Mouse (Mus musculus): ENCODE data around the gene Rce1.

Gene Rce1

DNA sequence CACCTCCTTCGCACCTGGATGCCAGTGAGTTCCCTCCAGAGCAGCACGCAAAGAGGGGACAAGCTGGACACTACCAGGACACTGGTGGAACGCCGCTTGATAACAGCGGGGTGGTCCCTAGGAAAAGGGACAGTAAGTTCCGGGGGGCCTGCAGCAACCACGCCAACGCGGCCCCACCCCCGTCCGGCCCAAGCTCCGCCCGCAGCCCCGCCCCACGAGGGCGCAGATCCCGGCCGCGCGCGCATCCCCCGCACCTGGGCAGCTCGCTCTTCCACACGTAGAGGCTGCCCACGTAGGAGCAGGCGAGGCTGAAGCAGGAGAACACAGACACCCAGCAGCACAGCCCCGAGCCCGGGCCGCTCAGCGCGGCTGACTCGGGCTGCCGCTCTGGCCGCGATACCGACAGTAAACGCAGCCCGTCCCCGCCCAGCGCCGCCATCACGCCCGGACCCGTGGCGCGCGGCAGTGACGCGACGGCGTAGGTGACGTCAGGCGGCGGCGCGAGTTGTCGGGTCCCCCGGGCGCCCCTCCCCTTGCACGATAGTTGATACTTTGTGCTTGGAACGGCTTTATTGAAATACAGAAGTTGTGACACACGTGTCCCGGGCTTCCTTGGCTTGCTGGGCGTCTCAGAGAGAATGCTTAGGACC is at the start of gene Rce1:
Rce1 (minus strand) TSS at position 463 of the 650 bp plus-strand sequence.
- peak; percentile 95 for DNase-seq (ENCODE audit: inconsistent ontology term)

DNA sequence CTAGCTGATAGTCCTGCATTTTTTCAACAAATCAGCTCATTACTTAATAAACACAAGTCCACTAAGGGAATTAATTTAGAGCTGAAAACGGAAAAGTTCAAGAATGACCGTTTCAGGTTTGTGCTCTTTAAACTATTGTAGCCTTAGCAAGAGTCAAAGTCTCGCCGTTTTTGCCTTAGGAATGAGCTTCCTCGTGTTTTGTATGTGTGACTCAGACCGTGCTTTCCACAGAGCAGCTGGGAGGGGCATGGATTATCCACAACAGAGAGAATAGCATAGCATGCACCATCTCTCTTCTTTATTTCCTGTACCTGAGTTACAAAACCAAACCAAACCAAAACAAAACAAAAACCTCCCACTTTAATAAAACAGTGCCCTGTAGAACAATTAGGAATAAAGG is 47.0 kb upstream of the Rce1 start:
- DNase-seq (ENCODE audit: inconsistent ontology term) = peak; percentile 30

DNA sequence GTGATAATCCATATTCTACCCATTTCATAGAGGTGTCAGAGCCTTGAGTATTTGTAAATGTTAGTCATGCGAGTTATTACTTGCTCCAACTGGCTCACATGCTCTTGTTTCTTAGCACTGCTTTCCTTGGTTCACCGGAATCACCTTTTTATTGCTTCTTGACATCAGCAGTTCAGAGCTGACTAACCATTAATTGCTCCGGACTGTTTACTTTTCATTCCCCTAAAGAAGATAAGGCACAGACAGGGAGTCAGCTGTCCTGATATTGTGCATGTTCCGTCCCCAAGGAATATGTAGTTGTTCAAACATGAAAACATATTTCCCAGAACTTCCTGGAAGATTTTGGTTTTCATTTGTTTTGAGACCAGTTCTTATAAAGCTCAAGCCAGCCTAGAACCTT is 45.3 kb upstream of the Rce1 start:
- DNase-seq (ENCODE audit: inconsistent ontology term) = no peak

DNA sequence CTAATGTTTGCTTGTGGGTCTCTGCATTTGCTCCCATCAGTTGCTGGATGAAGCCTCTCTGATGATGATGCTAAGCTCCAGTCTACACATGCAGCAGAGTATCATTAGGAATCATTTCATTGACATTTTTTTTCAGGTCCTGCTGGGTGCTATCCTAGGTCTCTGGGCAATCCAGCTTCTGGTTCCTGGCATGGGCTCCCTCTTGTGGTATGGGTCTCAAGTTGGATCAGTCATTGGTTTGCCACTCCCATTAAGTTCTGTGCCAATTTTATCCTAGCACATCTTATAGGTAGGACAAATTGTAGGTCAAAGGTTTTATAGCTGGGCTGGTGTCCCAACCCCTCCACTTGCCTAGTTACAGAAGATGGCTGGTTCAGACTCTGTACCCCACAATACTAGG is 41.4 kb upstream of the Rce1 start:
- DNase-seq (ENCODE audit: inconsistent ontology term) = no peak

DNA sequence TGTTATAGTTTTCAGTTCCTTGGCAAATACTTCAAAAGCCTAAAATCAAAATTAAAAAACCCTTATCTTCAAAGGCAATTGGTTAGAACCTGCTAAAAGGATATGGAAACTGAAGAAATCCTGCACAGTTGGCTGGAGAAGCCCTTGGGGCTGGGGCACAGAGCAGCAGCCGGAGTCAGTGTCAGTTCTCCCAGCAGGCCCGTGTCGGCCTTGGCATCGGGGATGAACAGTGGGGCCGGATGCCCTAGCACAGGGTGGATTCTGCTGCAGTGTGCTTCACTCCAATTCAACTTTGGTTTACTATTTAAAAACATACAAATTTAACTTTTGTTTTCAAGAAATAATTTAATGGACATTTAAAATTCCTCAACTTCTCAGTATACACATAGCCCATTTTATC is 32.7 kb upstream of the Rce1 start:
- no peak for DNase-seq (ENCODE audit: inconsistent ontology term)

DNA sequence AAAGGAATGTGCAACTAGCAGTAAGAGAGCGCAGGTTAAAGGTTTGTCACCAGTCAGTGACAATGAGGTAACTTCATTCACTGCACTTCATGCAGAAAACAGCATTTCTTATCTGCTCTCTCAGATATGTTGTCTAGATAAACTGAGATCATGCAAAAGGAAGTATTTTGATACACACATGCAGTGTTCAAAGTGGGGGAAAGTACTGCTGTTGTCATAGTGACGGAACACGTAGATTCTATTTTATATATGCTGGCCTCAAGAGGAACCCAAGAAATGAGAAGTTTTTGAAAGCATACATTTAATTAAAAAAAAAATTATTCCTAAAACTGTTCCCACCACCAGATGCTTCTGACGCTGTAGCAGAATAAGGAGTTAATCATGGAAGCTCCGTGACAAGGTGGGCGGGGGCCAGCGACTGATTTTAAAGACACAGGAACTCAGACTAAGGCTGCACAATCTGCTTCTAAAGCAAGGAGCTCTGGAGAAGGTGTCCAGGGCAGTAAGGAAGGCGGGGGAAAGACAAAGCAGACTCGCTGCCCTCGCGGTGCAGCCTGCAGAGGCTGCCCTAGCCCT is 21.6 kb upstream of the Rce1 start:
- no peak for DNase-seq (ENCODE audit: inconsistent ontology term)

DNA sequence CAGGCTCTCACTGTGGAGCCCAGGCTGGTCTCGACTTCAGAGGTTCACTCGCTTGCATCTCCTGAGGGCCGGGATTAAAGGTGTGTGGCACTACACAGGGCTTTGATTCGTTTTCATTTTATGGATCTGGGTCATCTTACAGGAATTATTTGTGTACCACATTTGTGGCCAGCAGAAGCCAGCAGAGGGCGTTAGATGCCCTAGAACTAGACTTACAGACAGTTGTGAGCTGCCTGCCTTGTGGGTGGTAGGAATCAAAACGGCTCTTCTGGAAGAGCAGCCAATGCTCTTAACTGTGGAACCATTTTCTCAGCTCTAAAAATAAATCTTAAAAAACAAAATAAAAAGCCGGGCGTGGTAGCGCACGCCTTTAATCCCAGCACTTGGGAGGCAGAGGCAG is 18.8 kb upstream of the Rce1 start:
- peak; percentile 8 for DNase-seq (ENCODE audit: inconsistent ontology term)

DNA sequence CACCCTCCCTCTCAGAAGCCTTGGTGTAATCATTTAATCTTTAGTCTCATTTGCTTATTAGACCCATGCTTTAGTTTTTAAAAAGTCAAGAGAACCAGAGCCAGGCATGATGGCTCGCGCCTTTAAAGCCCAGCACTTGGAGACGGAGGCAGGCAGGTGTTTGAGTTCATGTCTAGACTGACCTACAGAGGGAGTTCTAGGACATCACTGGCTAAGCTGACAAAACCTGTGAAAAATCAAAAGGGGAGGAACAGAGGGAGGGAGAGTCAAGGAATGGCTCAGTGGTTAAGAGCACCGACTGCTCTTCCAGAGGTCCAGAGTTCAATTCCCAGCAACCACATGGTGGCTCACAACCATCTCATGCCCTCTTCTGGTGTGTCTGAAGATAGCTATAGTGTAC is 10.5 kb upstream of the Rce1 start:
- DNase-seq (ENCODE audit: inconsistent ontology term) = no peak

DNA sequence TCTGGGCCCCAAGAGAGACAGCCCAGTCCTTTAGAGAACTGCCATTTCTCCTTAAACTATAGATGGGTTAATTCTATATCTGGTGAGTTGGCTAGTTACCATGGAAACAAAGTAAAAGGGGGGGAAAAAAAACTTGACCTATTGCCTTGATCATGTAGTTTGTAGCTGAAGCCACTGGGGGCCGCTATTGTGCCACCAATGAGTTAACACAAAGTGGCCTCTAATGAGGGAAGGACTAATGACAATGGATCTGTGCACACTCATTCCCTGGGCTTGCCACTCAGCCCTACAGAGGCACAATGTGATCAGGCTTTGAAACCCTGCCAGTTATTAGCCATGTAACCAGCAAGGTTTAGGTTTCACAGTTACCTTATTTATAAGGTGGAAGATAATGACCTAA is 3.4 kb upstream of the Rce1 start:
- peak; percentile 82 for DNase-seq (ENCODE audit: inconsistent ontology term)

DNA sequence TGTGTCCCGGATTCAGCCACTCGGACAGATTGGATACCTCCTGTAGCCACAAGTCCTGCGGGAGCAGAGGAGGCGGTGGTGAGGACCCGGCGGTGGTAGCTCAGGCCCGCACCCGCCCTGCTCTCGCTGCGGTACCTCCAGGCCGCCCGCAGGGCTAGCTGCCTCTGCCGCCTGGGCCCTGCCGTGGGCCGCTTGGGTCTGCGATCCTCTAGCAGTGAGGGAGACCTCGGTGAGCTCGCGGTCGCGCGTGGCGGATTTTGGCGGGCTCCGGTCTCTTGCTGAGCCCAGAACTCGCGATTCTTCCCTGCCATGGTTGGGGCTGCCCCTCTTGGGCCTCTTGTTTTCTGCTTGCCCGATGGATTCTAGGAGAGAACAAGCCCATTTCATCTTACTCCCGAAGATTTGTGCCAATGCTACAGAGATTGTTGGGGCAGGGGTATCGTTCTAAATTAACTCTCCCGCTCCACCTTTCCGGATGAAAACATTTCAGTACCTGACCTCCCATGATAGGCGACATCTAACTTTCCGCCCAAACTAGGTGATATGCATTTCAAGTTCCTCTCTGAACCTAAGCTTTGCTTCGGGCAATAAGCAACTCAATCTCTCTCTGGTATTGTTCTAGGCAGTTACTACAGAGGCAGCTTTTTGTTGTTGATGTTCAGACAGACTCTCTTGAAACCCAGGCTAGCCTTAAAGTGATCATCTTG is 541 bp upstream of the Rce1 start:
- no peak for DNase-seq (ENCODE audit: inconsistent ontology term)

DNA sequence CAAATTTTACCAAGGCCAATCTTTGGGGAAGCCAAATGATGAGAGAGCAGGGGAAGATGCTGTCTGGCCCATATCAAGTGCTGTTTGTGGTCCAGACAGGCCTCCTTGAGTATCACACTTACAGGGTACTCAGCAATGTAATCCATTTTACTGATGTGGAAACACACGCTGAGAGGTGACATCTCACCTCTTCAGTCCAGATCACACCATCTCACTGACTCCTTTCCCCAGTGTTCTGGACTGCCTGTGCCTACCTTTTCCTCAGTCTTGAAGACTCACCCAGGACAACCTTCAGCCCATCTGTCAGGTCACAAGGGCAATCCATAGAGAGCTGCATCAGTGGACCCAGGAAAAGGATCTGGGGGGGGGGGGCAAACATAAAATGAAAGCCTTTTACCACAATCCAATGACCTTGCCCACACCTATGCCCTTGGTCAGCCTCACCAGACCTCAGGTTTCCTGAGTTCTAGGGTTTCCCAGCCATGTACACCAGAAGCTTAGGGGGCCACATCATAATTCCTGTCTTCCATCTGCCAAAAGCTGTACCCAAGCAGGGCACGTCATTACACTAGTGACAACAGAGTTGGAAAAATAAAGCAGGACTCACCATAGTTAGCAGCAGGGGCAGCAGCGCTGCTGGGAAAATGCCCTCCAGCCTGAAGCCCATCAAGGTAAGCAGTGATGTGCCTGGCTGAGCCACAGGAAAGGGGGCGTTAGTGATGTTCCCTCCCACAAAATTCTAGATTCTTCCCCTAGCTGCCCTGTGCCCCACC is 849 bp downstream of the Rce1 start:
- no peak for DNase-seq (ENCODE audit: inconsistent ontology term)

DNA sequence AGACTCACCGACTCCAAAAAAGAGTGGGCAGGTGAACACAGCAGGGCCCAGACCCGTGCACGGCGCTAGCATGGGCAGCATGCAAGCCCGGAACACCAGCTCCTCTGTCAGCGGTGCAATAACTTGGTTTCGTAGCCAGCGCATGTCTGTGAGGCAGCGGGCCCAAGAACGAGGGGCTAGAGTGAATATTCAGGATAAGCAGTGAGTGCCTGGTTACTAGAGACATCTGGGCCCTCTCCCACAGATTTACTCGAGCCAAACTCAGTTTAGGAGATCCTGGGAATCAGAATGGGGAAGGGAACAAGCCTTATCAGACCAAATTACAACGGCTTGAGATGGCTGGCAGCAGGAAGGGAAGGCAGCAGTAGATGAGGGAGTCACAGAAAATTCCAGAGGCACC is 1.4 kb downstream of the Rce1 start:
- no peak for DNase-seq (ENCODE audit: inconsistent ontology term)

DNA sequence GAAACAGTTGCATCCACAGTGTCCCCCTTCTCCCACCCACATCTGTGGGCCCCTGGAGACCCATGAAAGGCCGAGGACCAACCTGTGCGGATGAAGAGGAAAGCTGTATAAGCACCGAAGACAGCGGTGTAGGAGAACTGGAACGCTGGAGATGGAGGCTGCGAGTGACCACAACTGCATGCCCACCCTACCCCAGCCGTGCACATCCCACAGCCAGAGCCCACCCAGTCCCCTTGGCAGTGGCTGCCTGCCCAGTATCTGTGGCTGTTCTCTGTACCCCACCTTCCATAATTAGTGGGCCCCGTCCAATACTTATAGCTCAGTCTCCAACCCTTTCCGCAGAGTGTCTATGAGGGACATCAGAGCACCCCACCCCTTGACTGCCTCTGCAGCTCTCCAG is 2.0 kb downstream of the Rce1 start:
- no peak for DNase-seq (ENCODE audit: inconsistent ontology term)

DNA sequence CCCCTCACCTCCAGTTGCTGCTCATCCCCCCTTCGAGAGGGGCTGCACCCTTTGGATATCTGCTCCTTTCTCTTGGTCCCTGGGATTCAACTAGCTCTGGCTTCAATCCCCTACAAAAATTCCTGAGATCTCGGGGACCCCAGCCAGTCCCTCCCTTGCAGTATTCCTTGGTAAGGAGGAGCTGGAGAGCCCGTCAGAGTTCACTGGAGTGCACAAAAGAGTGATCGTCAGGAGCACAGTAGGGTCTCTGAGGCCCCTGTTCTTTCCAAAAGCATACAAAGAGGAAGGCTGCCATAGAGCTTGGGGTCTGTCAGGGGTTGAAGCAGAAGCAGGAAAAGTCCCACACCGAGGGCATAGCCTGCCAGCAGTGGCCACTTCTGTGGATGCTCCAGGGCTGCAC is 2.7 kb downstream of the Rce1 start:
- no peak for DNase-seq (ENCODE audit: inconsistent ontology term)

DNA sequence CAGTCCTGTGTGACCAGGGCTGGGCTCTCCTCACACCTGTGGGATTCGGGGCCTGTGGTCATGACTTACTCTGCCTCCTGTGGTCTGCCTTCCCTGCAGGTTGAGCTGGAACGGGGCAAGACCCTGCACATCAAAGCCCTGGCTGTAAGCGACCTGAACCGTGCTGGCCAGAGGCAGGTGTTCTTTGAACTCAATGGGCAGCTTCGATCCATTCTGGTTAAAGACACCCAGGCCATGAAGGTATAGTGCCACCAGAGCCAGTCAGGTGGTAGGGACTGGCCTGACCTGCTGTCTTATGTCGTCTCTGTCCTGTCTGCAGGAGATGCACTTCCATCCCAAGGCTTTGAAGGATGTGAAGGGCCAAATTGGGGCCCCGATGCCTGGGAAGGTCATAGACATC is 4.7 kb downstream of the Rce1 start:
- DNase-seq (ENCODE audit: inconsistent ontology term) = no peak

DNA sequence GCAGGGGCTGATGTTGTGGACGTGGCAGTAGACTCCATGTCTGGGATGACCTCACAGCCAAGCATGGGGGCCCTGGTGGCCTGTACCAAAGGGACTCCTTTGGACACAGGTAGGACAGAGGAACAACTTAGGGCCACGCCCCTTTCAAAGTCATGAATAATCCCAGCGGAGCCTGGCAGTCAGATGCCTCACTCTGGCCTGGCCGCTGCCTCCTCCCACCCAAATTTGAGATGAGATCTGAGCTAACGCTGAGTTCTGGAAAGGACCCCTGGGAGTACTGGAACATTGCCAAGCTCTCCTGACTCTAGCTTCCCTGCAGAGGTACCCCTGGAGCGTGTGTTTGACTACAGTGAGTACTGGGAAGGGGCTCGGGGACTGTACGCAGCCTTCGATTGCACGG is 6.0 kb downstream of the Rce1 start:
- no peak for DNase-seq (ENCODE audit: inconsistent ontology term)

DNA sequence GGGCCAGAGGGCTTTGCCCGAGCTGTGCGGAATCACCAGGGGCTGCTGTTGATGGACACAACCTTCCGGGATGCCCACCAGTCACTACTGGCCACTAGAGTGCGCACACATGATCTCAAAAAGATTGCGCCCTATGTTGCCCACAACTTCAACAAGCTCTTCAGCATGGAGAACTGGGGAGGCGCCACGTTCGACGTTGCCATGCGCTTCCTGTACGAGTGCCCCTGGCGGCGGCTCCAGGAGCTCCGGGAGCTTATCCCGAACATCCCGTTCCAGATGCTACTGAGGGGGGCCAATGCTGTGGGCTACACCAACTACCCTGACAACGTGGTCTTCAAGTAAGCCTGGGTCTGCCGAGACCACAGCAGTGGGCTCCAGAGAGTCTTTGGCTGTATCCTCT is 7.3 kb downstream of the Rce1 start:
- no peak for DNase-seq (ENCODE audit: inconsistent ontology term)

DNA sequence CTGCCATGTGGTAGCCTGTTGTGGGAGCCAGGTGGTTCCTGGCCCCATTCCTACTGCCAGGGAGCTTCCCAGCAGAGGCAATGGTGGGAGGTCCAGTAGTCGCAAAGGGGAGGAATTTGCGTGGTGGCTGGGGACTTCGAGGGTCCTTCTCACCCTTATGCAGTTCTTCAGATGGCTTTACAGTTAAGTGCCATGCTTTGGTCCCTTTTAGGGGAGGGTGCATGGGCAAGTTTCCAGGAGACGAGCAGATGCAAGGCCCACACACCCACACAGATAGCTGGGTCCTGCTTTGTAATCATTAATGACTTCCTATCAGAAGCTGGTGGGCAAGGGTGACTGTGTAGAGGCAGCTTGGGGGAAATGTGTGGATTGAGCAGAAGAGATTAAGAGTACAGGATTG is 8.9 kb downstream of the Rce1 start:
- no peak for DNase-seq (ENCODE audit: inconsistent ontology term)

DNA sequence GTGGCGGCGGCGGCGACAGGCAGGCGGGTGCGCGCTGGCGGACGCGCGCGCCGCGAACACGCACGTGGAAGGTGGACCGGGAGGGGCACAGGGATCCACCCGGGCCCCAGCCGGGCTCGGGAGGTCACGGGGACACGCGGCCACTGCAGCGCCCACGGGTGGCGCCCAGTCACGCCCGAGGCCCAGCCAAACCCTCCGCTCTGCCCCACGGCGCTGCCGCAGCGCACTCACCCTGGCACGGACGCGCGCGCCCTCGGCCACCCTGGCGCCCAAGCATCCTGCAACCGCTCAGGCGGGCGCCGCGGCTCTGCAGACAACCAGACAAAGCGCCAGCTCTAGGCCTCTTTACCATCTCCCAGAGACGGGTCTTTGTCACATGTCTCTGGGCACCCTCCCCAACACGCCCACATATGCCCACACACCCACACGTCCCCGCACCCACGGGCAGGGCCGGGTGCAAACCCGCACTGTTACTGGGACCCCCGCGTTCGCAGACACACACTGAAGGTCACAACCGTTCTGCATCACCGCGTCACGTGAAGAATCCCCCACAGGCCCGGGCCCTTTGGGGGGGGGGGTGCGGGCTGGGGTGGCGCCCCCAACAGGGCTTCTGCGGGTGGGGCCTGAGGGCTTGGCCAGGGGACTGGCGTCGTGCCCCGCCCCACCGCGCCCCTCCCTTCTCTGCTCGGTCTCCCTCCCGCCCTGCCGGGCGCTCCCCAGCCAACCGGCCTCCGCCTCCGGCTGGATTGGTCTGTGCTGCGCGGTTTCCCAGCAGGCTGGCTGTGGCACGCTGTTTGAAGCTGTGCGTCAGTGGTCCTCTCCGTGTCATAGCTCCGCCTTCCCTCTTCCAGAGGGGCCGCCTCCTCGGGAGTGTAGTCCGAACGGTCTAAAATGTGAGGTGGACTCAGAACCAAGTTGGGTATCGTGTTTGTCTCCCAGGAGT is 10.0 kb downstream of the Rce1 start, which contains the start of gene Lrfn4:
Lrfn4 (minus strand) TSS at position 517 of the 943 bp plus-strand sequence.
- DNase-seq (ENCODE audit: inconsistent ontology term) = peak; percentile 97

DNA sequence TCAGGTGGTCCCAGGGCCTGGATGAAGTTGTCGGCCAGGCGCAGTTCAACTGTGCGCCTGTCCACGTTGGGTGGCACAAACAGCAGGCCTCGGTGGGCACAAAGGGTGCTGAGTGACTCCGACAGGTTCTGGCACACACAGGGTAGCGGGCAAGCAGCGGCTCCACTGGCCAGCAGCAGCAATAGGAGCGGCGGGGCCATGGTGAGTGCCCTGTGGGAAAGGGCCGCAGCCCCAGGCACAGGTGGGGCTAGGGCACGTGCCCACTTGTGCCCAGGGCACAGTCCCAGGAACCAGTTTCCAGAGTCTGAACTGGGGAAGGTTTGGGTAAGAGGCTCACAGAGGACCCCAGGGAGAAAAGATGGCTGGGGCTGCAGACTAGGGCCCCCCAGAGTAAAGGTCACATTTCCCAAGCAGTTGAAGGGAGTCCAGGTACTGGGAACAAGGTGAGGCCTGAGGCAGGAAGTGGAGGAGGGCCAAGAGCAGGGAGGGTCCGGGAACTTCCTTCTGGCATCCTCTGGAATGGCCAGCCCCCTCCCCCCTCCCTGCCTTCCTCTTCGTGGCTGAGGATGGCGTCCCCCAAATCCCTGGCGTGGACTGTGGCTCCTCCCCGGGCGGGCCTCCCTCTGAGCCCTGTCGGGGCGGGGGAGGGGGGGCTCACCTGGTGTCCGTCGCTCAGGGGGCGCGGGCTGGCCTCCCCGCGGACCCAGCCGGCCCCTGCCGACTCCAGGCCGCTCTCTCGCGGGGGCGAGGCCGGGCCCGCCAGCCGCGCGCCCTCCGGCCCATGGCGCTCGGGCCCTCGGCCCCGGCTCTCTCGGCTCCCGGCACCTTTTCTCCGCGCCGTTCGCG is 10.9 kb downstream of the Rce1 start:
- DNase-seq (ENCODE audit: inconsistent ontology term) = no peak

Measured in Muller cell, postnatal 12 days (primary cell).